ENCODE assay signal across 9 mouse cellular contexts in the genomic region with DNA sequence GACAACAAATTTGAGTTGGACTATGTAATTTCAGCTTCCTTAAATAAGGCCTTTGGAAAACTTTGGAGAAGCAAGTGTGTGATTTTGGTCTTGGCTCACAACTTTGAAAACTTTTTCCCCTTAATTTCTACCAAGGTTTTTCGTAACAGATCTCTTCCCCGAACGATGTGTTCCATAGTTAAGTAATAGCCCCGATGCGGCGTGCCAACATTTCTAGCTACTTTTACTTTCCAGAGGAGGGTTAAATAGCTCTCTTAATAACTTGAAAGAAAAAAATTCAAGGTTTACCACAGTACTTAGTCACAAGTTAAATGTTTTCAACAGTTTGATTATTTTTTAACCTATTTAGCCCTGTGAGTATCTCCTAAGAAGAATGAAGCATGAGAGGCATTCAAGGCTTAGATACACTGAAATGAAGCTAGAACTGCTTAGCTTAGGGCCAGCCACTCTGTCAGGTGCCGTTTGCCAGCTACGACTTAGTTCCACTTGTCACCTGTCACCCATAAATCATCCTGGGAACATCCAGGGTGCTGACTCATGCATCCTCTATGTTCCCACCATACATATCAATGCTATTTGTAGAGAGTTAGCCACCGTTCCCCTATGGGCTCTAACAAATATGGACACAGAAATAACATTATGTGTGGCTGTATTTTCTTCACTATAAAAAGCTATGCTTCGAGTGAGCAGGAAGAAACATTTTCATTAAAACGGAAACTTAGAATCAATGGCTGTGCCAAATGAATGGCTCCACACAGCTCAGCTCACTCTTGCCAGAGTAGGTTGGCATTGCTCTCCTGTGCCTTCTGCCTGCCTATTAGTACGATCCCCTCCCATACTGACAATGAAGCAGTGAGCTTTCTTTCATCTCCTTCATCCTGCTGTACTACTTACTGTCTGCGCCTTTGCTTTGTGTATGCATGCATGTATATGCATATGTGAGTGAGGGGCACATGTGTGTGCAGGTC.
DNase-seq lines count a peak whose midpoint lies in the region; ATAC-seq and TF ChIP-seq lines count a peak whose summit lies in the region.
"Had no signal": no experiment of that assay in that cellular context is flagged by ENCODE, and none has a peak within 500 bp of the region (broad histone marks: within the 10 kb centered on the region; RNA-seq: fewer than 3 reads in every experiment).

No protein-coding gene starts in this region.

- no peak overlapping the region for H3K4me3 ChIP-seq in forebrain, embryonic 16.5 days (replicated peaks; ENCODE audit: low read length)
- H3K4me3 ChIP-seq in forebrain, embryonic 13.5 days, result no peak overlapping the region
- H3K4me3 ChIP-seq in limb, embryonic 14.5 days (replicated peaks; ENCODE audit: low read length), result no peak overlapping the region
- no peak overlapping the region for H3K4me3 ChIP-seq in limb, embryonic 10.5 days
- H3K4me3 ChIP-seq: liver, embryonic 13.5 days had no signal

- H3K27ac ChIP-seq in forebrain, embryonic 16.5 days (ENCODE audit: low read length), result no peak overlapping the region
- no peak overlapping the region for H3K27ac ChIP-seq in forebrain, embryonic 13.5 days
- H3K27ac ChIP-seq in limb, embryonic 14.5 days (replicated peaks; ENCODE audit: low read depth, low read length), result no peak overlapping the region
- no peak overlapping the region for H3K27ac ChIP-seq in limb, embryonic 10.5 days
- H3K27ac ChIP-seq: liver, embryonic 13.5 days had no signal

- ATAC-seq in forebrain, embryonic 16.5 days, result peak; percentile 40; the same call in 1 of the 2 replicates
- ATAC-seq in forebrain, embryonic 13.5 days, result no peak
- no peak; the same call in 1 of the 2 replicates for ATAC-seq in limb, embryonic 14.5 days (ENCODE audit: low FRiP score, low read depth)

- TF ChIP-seq POLR2A in limb, embryonic 14.5 days (IDR thresholded peaks at IDR 0.05; ENCODE audit: borderline replicate concordance, extremely low read depth, insufficient read depth, insufficient read length), result no peak

- H3K27me3 ChIP-seq in forebrain, embryonic 16.5 days (replicated peaks; ENCODE audit: control insufficient read depth, insufficient read depth, low read length), result no peaks in the 10 kb centered on the region
- H3K27me3 ChIP-seq in forebrain, embryonic 13.5 days, result no peaks in the 10 kb centered on the region
- H3K27me3 ChIP-seq in limb, embryonic 14.5 days (ENCODE audit: control insufficient read depth, insufficient read depth, low read length), result no peaks in the 10 kb centered on the region
- 0 out of 2 replicates have a peak, but pooled peaks cover 3% of the 10 kb centered on the region for H3K27me3 ChIP-seq in limb, embryonic 10.5 days (ENCODE audit: low read depth, poor library complexity, severe bottlenecking)
- H3K27me3 ChIP-seq: liver, embryonic 13.5 days had no signal

- no peaks in the 10 kb centered on the region for H3K9me3 ChIP-seq in forebrain, embryonic 16.5 days (ENCODE audit: control insufficient read depth, low read length)
- no peaks in the 10 kb centered on the region for H3K9me3 ChIP-seq in forebrain, embryonic 13.5 days (replicated peaks)
- H3K9me3 ChIP-seq in limb, embryonic 14.5 days (ENCODE audit: control insufficient read depth, low read length), result no peaks in the 10 kb centered on the region
- H3K9me3 ChIP-seq in limb, embryonic 10.5 days (replicated peaks), result no peaks in the 10 kb centered on the region
- H3K9me3 ChIP-seq: liver, embryonic 13.5 days had no signal

- WGBS in forebrain, embryonic 16.5 days, result 84% methylated on average over 13 of the region's 13 CpGs
- 91% methylated on average over 13 of the region's 13 CpGs for WGBS in forebrain, embryonic 13.5 days
- WGBS in limb, embryonic 14.5 days, result 74% methylated on average over 13 of the region's 13 CpGs
- WGBS in limb, embryonic 10.5 days, result 84% methylated on average over 13 of the region's 13 CpGs

- DNase-seq in limb, embryonic 14.5 days (ENCODE audit: low spot score), result peak; percentile 62
- DNase-seq in limb, embryonic 10.5 days (ENCODE audit: low spot score), result no peak
- peak; percentile 20 for DNase-seq in c-Kit-positive CD71-negative TER-119-negative erythroid progenitor cells, embryonic 14.5 days (ENCODE audit: low read depth)
- peak; percentile 52 to 69 for DNase-seq in kidney, postnatal 36 days
- no peak for DNase-seq in spleen, postnatal 14 days (ENCODE audit: low spot score in 2 of 2)
- no peak for DNase-seq in left cerebral cortex, adult 8-10 months (ENCODE audit: low spot score in 2 of 2)
- DNase-seq: liver, embryonic 13.5 days had no signal

- H3K9ac ChIP-seq in forebrain, embryonic 16.5 days (replicated peaks; ENCODE audit: low read depth, low read length), result no peak overlapping the region
- H3K9ac ChIP-seq in forebrain, embryonic 13.5 days, result no peak overlapping the region
- no peak overlapping the region for H3K9ac ChIP-seq in limb, embryonic 14.5 days (ENCODE audit: low read depth, low read length, severe bottlenecking)
- H3K9ac ChIP-seq: liver, embryonic 13.5 days had no signal

- H3K36me3 ChIP-seq in forebrain, embryonic 16.5 days (ENCODE audit: control insufficient read depth, insufficient read depth), result no peaks in the 10 kb centered on the region
- no peaks in the 10 kb centered on the region for H3K36me3 ChIP-seq in forebrain, embryonic 13.5 days (ENCODE audit: poor library complexity, severe bottlenecking)
- H3K36me3 ChIP-seq in limb, embryonic 14.5 days (ENCODE audit: control insufficient read depth, insufficient read depth, low read length), result no peaks in the 10 kb centered on the region
- no peaks in the 10 kb centered on the region for H3K36me3 ChIP-seq in limb, embryonic 10.5 days
- H3K36me3 ChIP-seq: liver, embryonic 13.5 days had no signal

- H3K4me2 ChIP-seq in forebrain, embryonic 16.5 days (ENCODE audit: low read length), result no peak overlapping the region
- no peak overlapping the region for H3K4me2 ChIP-seq in forebrain, embryonic 13.5 days
- H3K4me2 ChIP-seq in limb, embryonic 14.5 days (replicated peaks; ENCODE audit: low read depth, low read length, severe bottlenecking), result no peak overlapping the region
- H3K4me2 ChIP-seq: liver, embryonic 13.5 days had no signal

- H3K4me1 ChIP-seq in forebrain, embryonic 16.5 days (replicated peaks; ENCODE audit: control insufficient read depth, insufficient read depth, low read length), result peaks cover 3% of the 10 kb centered on the region; the same call in 1 of the 2 replicates
- H3K4me1 ChIP-seq in forebrain, embryonic 13.5 days, result no peaks in the 10 kb centered on the region
- H3K4me1 ChIP-seq in limb, embryonic 14.5 days (ENCODE audit: control insufficient read depth, insufficient read depth, low read length), result peaks cover 4% of the 10 kb centered on the region; the same call in 1 of the 2 replicates
- peaks cover 3% of the 10 kb centered on the region; the same call in 1 of the 2 replicates for H3K4me1 ChIP-seq in limb, embryonic 10.5 days
- H3K4me1 ChIP-seq: liver, embryonic 13.5 days had no signal

Comparison
In these comparisons a context has a peak if more than half of its experiments do, and no peak if none do; other contexts are left out.
1. DNase-seq: peak in limb, embryonic 14.5 days (single experiment), c-Kit-positive CD71-negative TER-119-negative erythroid progenitor cells, embryonic 14.5 days (single experiment) and kidney, postnatal 36 days (2 of 2); none in limb, embryonic 10.5 days (single experiment), spleen, postnatal 14 days (0 of 2) and left cerebral cortex, adult 8-10 months (0 of 2).